Mouse (Mus musculus): Measurements from ENCODE around the gene Brd7. TPM values are rescaled to one million over a fixed set of nuclear protein-coding genes. Genes with fewer than 3 reads are reported as not detected.

The Brd7 gene
- polyA plus RNA-seq, 1 experiment from 2014 or later = 74.4 TPM

GRCm38 (mm10) chr8:88376836-88377582 is 15.0 kb upstream of the Brd7 start:
- 0 out of 2 replicates have a peak, but pooled peaks have one; percentile 18 for ATAC-seq (replicated peaks; ENCODE audit: low FRiP score)
- H3K4me3 ChIP-seq (replicated peaks) = no peak overlapping the region
- no peaks in the 10 kb centered on the region for H3K36me3 ChIP-seq
- no peak overlapping the region for H3K9ac ChIP-seq
- no peaks in the 10 kb centered on the region for H3K9me3 ChIP-seq (replicated peaks)
- H3K4me2 ChIP-seq = no peak overlapping the region
- no peaks in the 10 kb centered on the region for H3K27me3 ChIP-seq
- H3K4me1 ChIP-seq = peaks cover 13% of the 10 kb centered on the region
- 26% methylated on average over 19 of the region's 19 CpGs for WGBS
- H3K27ac ChIP-seq = no peak overlapping the region

- no peak overlapping the region for H3K9ac ChIP-seq
- peaks cover 8% of the 10 kb centered on the region for H3K4me1 ChIP-seq
- 89% methylated on average over 2 of the region's 2 CpGs for WGBS
These were observed 9.5 kb upstream of the Brd7 start for GRCm38 (mm10) chr8:88371522-88371921.

DNA sequence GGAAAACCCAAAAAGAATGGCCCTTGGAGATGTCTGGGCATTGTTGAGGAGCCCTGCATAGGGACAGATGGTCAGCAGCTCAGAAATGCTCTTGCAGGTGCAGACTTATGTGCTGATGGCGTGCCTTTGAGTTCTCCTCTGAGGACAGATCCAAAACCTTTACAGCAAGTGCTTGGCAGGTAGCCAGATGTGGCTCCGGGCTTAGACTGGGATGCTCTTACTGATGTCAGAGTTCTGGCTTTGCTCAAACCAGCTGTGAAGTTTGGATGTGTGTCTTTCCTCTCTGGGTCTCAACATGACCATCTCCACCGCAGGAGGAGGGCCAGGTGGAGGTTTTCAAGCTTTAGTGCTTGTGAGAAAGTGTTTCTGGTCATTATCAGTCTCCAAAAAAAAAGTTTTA is 7.8 kb upstream of the Brd7 start:
- H3K27ac ChIP-seq = no peak overlapping the region
- no peaks in the 10 kb centered on the region for H3K9me3 ChIP-seq (replicated peaks)
- H3K27me3 ChIP-seq = no peaks in the 10 kb centered on the region
- H3K4me3 ChIP-seq (replicated peaks) = no peak overlapping the region
- ATAC-seq (replicated peaks; ENCODE audit: low FRiP score) = no peak
- no peak overlapping the region for H3K9ac ChIP-seq
- 55% methylated on average over 3 of the region's 3 CpGs for WGBS
- H3K4me2 ChIP-seq = no peak overlapping the region
- no peaks in the 10 kb centered on the region for H3K36me3 ChIP-seq
- peaks cover 8% of the 10 kb centered on the region for H3K4me1 ChIP-seq

More at GRCm38 (mm10) chr8:88371522-88371921, 9.5 kb upstream of the Brd7 start:
- Histone ChIP-seq H3K9me3 (replicated peaks) (no peaks in the 10 kb centered on the region), H3K27ac (no peak overlapping the region), H3K36me3 (no peaks in the 10 kb centered on the region), H3K4me3 (replicated peaks) (no peak overlapping the region), H3K4me2 (no peak overlapping the region), H3K27me3 (no peaks in the 10 kb centered on the region)
- ATAC-seq (replicated peaks; ENCODE audit: low FRiP score) = no peak

DNA sequence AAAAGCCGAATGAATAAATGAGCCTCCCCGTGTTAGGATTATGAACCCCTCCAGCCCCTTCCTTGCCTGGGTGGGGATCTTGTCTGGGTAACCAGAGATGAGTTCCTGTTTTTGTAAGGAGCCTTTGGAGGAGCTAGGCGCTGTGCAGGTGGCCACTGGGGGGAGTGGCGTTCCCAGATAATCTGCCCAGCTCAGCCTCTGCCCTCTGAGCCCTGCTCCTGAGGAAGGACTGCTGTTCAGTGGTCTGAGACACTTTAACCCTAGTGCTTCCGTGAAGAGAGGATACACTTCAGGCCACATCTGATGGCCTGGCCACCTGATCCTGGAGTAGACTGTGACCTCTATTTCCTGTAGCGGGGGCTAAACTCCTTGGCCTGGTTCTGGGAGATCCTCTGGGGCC is 7.2 kb upstream of the Brd7 start:
- no peak overlapping the region for H3K9ac ChIP-seq
- peak; percentile 86 for ATAC-seq (replicated peaks; ENCODE audit: low FRiP score)
- no peak overlapping the region for H3K4me2 ChIP-seq
- no peaks in the 10 kb centered on the region for H3K9me3 ChIP-seq (replicated peaks)
- no peak overlapping the region for H3K4me3 ChIP-seq (replicated peaks)
- H3K27ac ChIP-seq = no peak overlapping the region
- H3K27me3 ChIP-seq = no peaks in the 10 kb centered on the region
- no peaks in the 10 kb centered on the region for H3K36me3 ChIP-seq
- peaks cover 8% of the 10 kb centered on the region for H3K4me1 ChIP-seq
- WGBS = 12% methylated on average over 6 of the region's 6 CpGs

GRCm38 (mm10) chr8:88362446-88363150 is 604 bp upstream of the Brd7 start:
- ATAC-seq (replicated peaks; ENCODE audit: low FRiP score) = peak; percentile 27; the same call in 1 of the 2 replicates
- Histone ChIP-seq H3K27me3 (no peaks in the 10 kb centered on the region), H3K4me1 (peaks cover 25% of the 10 kb centered on the region), H3K4me3 (replicated peaks) (peak overlapping the region; percentile 99), H3K36me3 (peaks cover 21% of the 10 kb centered on the region), H3K27ac (peak overlapping the region; percentile 90; the same call in 1 of the 2 replicates), H3K4me2 (peak overlapping the region; percentile 79), H3K9me3 (replicated peaks) (no peaks in the 10 kb centered on the region), H3K9ac (peak overlapping the region; percentile 98)
- WGBS = 30% methylated on average over 11 of the region's 11 CpGs

DNA sequence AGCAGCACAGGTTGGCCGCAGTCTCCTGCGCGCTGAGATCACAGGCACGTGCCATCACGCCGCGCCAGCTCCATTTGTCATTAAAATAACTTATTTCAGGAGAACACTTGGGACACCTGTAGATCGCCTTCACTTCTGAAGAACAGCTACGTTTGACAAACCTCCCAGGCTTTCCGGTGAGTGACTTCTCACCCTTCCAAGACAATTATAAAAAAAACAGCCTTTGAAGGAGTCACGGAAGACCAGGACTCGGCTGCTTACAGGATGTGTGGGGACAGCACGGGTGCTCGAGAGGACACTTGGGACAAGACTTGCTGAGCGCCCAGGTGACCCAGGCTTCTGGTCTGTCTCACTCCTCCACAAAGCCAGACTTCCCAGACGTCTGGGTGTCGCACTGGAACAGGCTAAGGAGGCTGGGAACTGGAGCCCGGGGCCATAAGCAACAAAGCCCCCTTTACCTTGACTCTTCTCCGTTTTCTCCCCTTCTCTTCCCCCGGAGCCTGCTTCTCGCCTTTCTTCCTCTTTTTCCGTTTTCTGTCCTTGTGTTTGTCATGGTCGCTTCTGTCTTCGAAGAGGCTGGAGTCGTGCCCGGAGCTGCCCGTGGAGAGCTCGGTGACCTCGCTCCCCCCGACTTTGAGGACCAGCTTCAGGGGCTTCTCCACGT is 818 bp downstream of the Brd7 start:
- ATAC-seq (replicated peaks; ENCODE audit: low FRiP score) = peak; percentile 45; the same call in 1 of the 2 replicates
- H3K36me3 ChIP-seq = peaks cover 35% of the 10 kb centered on the region
- peak overlapping the region; percentile 79 for H3K4me2 ChIP-seq
- H3K4me1 ChIP-seq = peaks cover 25% of the 10 kb centered on the region
- peak overlapping the region; percentile 99 for H3K4me3 ChIP-seq (replicated peaks)
- H3K9ac ChIP-seq = peak overlapping the region; percentile 98
- no peaks in the 10 kb centered on the region for H3K27me3 ChIP-seq
- peak overlapping the region; percentile 90 for H3K27ac ChIP-seq
- 1% methylated on average over 31 of the region's 31 CpGs for WGBS
- H3K9me3 ChIP-seq (replicated peaks) = no peaks in the 10 kb centered on the region

- H3K36me3 ChIP-seq = peaks cover 47% of the 10 kb centered on the region
- no peaks in the 10 kb centered on the region for H3K27me3 ChIP-seq
- no peaks in the 10 kb centered on the region for H3K9me3 ChIP-seq (replicated peaks)
- peak overlapping the region; percentile 79 for H3K4me2 ChIP-seq
- H3K9ac ChIP-seq = no peak overlapping the region
- peak overlapping the region; percentile 99 for H3K4me3 ChIP-seq (replicated peaks)
- H3K4me1 ChIP-seq = peaks cover 25% of the 10 kb centered on the region
- 57% methylated on average over 2 of the region's 2 CpGs for WGBS
- no peak for ATAC-seq (replicated peaks; ENCODE audit: low FRiP score)
- H3K27ac ChIP-seq = no peak overlapping the region
These were observed 2.0 kb downstream of the Brd7 start for GRCm38 (mm10) chr8:88359959-88360358.

GRCm38 (mm10) chr8:88357946-88358345 is 4.0 kb downstream of the Brd7 start:
- Histone ChIP-seq H3K4me3 (replicated peaks) (no peak overlapping the region), H3K27ac (no peak overlapping the region), H3K36me3 (peaks cover 66% of the 10 kb centered on the region), H3K4me2 (no peak overlapping the region), H3K4me1 (peaks cover 24% of the 10 kb centered on the region), H3K9me3 (replicated peaks) (no peaks in the 10 kb centered on the region), H3K27me3 (no peaks in the 10 kb centered on the region), H3K9ac (no peak overlapping the region)
- WGBS = 82% methylated on average over 5 of the region's 5 CpGs
- no peak for ATAC-seq (replicated peaks; ENCODE audit: low FRiP score)

GRCm38 (mm10) chr8:88357226-88357933 is 4.6 kb downstream of the Brd7 start:
- no peaks in the 10 kb centered on the region for H3K27me3 ChIP-seq
- no peaks in the 10 kb centered on the region for H3K9me3 ChIP-seq (replicated peaks)

GRCm38 (mm10) chr8:88349046-88349445 is 12.9 kb downstream of the Brd7 start:
- Histone ChIP-seq H3K4me2 (no peak overlapping the region), H3K9ac (no peak overlapping the region), H3K4me3 (replicated peaks) (no peak overlapping the region), H3K27me3 (no peaks in the 10 kb centered on the region), H3K9me3 (replicated peaks) (no peaks in the 10 kb centered on the region), H3K36me3 (peaks cover 94% of the 10 kb centered on the region), H3K27ac (no peak overlapping the region), H3K4me1 (no peaks in the 10 kb centered on the region)
- no peak for ATAC-seq (replicated peaks; ENCODE audit: low FRiP score)
- WGBS = 76% methylated on average over 2 of the region's 2 CpGs

More at GRCm38 (mm10) chr8:88357226-88357933, 4.6 kb downstream of the Brd7 start:
- no peak for ATAC-seq (replicated peaks; ENCODE audit: low FRiP score)
- 81% methylated on average over 5 of the region's 5 CpGs for WGBS
- Histone ChIP-seq H3K9ac (no peak overlapping the region), H3K4me3 (replicated peaks) (no peak overlapping the region), H3K27ac (no peak overlapping the region), H3K36me3 (peaks cover 72% of the 10 kb centered on the region), H3K4me1 (peaks cover 19% of the 10 kb centered on the region), H3K4me2 (no peak overlapping the region)

GRCm38 (mm10) chr8:88342026-88342425 is 20.0 kb downstream of the Brd7 start:
- H3K27me3 ChIP-seq = no peaks in the 10 kb centered on the region
- H3K4me3 ChIP-seq (replicated peaks) = no peak overlapping the region
- no peaks in the 10 kb centered on the region for H3K4me1 ChIP-seq
- no peak overlapping the region for H3K4me2 ChIP-seq
- H3K36me3 ChIP-seq = peaks cover 95% of the 10 kb centered on the region
- no peak for ATAC-seq (replicated peaks; ENCODE audit: low FRiP score)
- H3K27ac ChIP-seq = no peak overlapping the region
- H3K9me3 ChIP-seq (replicated peaks) = no peaks in the 10 kb centered on the region
- H3K9ac ChIP-seq = no peak overlapping the region
- 89% methylated on average over 4 of the region's 4 CpGs for WGBS

All from kidney, embryonic 15.5 days (tissue).